Mouse (Mus musculus): ENCODE measurements around the gene Ippk.

The Ippk gene

DNA sequence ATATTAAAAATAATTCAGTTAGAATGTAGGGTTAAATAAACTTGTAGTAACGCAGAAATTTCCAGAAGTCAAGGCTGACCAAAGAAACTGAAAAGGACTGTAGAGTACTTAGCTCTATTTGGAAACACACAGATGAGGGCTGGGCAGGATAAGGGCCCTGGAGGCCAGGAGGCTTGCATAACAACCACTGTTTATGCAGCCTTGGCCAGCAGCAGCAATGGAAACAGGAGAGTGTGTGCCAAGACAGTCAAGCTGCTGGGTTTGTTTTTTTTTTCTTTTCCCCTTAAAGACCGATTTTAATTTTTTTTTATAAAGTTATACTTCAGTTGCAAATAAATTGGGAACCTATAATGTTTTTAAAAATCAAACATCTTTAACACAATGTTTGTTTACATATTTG lies 59.0 kb downstream of the Ippk start:
- DNase-seq (ENCODE audit: low read depth, low spot score), result no peak

DNA sequence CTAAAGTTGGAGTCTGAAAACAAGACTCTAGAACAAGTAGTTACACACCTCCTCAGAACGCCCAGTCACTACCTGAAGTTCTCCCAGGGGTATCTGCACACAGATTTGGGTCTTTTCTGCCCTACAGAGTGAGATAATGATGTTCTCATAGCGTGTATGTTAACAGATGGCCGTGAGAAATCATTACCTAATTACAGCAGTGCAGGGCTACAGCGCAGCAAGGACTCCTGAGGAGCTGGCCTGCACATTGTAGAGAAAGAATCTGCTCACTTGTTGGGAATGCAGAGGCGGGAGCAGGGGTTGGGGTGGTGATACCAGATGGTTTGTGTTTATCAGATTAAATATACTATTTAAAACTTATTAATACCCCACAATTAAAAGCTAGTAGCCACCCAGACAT lies 59.5 kb downstream of the Ippk start:
- no peak for DNase-seq (ENCODE audit: low read depth, low spot score)

DNA sequence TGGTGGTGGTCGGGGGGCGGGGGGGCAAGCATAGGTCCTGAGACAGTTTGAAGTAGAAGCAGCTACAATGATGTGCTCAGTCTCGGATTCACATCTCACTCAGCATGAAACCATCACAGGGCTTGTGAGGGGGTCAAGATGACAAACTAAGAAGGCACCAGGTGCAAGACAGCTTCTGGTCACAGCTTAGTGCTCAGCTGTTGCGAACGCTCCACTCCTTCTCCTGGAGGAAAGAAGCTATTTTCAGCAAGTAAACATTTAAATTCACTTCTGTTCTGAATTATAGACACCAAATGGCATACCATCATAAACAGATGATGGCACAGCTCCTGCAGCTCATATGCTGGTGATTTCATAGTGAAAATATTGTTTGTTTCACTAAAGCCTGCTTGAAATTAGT lies 64.3 kb downstream of the Ippk start:
- DNase-seq (ENCODE audit: low read depth, low spot score), result no peak

DNA sequence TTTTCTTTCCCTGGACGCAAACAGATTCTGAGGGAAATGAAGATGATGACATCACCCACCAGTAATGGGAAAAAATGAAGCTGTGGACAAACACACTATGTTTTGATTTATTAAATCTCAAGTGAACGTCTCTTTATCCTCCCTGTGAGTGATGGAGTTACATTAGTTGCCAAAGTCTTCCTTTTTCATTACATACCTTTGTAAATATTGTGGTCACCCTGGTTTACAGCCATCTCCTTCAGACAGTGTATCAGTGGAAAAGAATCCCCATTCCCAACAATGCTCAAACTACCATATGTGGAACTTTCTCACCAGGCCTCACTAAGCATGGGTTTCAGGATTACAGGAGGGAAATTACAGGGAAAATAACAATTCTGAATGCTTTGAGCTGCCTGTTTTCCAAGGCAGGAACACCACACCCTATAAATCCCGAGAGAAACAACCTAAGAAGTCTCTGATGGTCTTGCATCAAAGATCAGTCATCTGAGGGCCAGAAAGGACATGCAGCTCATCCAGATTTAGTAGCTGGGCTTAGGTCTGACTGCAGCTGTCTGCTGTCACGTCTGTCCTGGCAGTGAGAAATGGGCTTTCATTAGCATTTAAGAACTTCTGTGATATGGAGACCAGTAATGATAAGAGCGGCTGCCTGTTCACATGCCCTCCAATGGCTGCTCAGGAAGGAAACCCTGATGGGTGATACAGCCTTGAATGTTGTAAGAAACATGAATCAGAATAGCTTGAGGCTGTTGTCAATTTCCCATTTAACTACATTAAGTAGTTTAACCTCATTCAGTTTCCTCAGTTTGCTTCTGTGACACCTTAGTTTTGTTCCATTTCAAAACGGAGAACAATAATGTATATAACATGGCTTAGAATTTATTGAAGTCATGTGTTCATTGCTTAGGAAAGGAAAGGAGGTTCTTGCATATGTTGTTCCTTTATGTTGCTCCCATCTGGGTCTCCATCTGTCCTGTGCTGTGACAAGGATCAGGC lies 71.6 kb downstream of the Ippk start, which contains the start of gene Tes3-ps:
Gene Tes3-ps (plus strand): TSS at position 943 of the 993 bp plus-strand sequence.
- DNase-seq (ENCODE audit: low read depth, low spot score), result no peak

DNA sequence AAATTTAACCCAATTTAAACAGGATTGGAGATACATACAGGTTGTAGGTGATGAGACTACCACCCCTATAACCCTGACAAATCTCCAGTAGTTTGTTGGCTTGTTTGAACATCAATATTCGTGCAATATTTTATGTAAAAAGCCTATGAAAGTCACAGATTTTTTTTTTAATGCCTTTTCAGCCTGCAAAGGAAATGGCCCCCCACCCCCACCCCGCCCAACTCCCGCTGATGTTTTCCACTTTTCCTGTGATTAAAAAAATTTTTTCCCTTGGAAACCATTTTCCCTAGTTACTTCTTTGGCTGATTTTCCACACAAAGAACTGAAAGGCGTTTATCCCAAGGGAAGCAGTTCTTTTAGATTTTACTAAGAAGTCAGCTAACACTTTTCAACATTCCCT lies 83.5 kb downstream of the Ippk start, which contains the start of gene Ecm2:
Gene Ecm2 (plus strand): TSS at position 301 of the 400 bp plus-strand sequence.
- no peak for DNase-seq (ENCODE audit: low read depth, low spot score)

DNA sequence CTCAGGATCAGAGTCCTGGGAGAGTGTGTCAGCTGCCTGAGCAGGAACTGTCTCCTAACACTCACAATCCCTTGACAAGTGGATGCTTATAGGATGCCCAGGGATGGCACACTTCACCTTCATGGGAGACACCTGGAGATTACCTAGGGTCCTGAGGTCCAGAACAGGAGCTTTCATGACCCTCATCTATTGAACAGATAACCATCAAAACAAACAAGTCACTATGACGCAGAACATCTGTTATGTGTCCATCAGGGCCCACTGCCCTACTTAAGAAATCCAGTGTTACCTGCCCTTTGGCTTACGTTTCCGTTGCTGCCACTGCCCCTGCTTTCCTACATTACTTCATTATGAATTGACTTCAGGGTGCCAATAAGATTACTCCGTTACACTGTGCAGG lies 84.7 kb downstream of the Ippk start:
- no peak for DNase-seq (ENCODE audit: low read depth, low spot score)

DNA sequence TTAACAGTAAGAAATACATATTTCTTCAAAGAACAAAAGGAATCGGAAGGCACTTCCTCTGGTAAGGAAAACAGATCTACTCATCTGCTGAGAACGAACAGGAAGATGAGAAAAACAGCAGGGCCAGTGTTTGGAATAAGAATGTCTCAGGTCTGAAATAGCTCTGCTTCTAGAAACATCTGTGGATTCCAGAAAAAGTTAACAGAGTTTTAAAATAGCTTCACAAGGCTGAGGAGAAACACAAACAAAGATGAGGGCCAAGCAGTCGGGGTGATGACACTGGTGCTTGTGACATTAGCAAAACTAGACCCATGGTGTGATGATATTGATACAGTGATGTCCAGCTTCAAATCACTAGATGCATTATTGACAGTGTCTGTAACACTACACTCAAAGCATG lies 86.1 kb downstream of the Ippk start:
- DNase-seq (ENCODE audit: low read depth, low spot score), result no peak

All from CD4-positive helper T cell, adult 2 months (primary cell).